Mouse (Mus musculus) Patski (cell line): Measurements from ENCODE around the gene Olfr78. TPM values are rescaled to one million over a fixed set of nuclear protein-coding genes. Genes with fewer than 3 reads are reported as not detected.

Experiments
- ATAC-seq: fragments of 100-300 bp; one replicate; pipeline ENCODE4 v1.8.0; 2021
- CTCF ChIA-PET: fragments of 350-600 bp; sonication (Branson Sonifier 250); formaldehyde crosslinking; loops from one replicate; lab custom pipeline; 2022; ENCODE audit warnings: inconsistent platforms; lab: Charles Lee
- POLR2A ChIA-PET: fragments of 350-600 bp; sonication (Branson Sonifier 250); formaldehyde crosslinking; loops from one replicate; lab custom pipeline; 2022; ENCODE audit warnings: antibody characterized with exemption, inconsistent platforms; lab: Charles Lee
- DNase-seq: peaks from one replicate; pipeline ENCODE4 v3.0.0-alpha.2; 2011; ENCODE audit warnings: low read depth, low spot score
- H3K27me3 ChIP-seq: fragments of 371-371 bp; one replicate; pipeline ENCODE4 v1.5.1; 2021
- CTCF ChIP-seq: fragments of 100-300 bp; IDR thresholded peaks from one replicate; pipeline ENCODE4 v1.5.1; 2021
- in situ Hi-C: fragments of 300-500 bp; cut with MboI; formaldehyde crosslinking; loops from 3 replicates; pipeline ENCODE4 v1.11.1; 2018; ENCODE audit warnings: low pct_unique_long_range_greater_than_20kb, mixed read lengths
- polyA plus RNA-seq: library from polyadenylated mRNA; unstranded; gene quantifications from one replicate; pipeline ENCODE4 v1.2.3, GENCODE M21; 2021

The Olfr78 gene
- polyA plus RNA-seq, 1 experiment from 2014 or later: not detected

GRCm38 (mm10) chr7:102695358-102696125, 63.7 kb downstream of the Olfr78 start, which contains the start of gene Olfr557:
Olfr557 (plus strand) TSS chr7:102695910.
- ChIA-PET CTCF (interaction anchor here (1.3 to 1.4 kb wide), 3 partner anchors 9 to 15 kb away, joined by 3 to 9 read pairs (median 4); no protein-coding TSS in a partner anchor), POLR2A (no interaction called here)
- no peak for DNase-seq
- in situ Hi-C loops: loop anchor here (25.0 kb wide), 2 partner anchors 433 to 1542 kb away; partner anchors contain the start of genes Rhog, Stim1 and Trim34a
- peak; percentile 79 for TF ChIP-seq CTCF
- ATAC-seq: peak; percentile 67
- H3K27me3 ChIP-seq: peaks cover 8% of the 10 kb centered on the region

Other genes with a start within 250 kb of the Olfr78 start
- not detected for gene Olfr547, start 224.7 kb downstream of the Olfr78 start, polyA plus RNA-seq
- gene Olfr548-ps1, start 218.6 kb downstream of the Olfr78 start, polyA plus RNA-seq: not detected
- not detected for gene Olfr549, start 209.6 kb downstream of the Olfr78 start, polyA plus RNA-seq
- gene Trim21, start 194.0 kb downstream of the Olfr78 start, polyA plus RNA-seq: 8.7 TPM
- not detected for gene Olfr550, start 188.0 kb downstream of the Olfr78 start, polyA plus RNA-seq
- gene Olfr551, start 167.6 kb downstream of the Olfr78 start, polyA plus RNA-seq: not detected
- gene Olfr552, start 161.7 kb downstream of the Olfr78 start, polyA plus RNA-seq: not detected
- not detected for gene Olfr553, start 141.3 kb downstream of the Olfr78 start, polyA plus RNA-seq
- not detected for gene Olfr554, start 121.0 kb downstream of the Olfr78 start, polyA plus RNA-seq
- gene Olfr555, start 100.6 kb downstream of the Olfr78 start, polyA plus RNA-seq: not detected
- not detected for gene Olfr556, start 94.6 kb downstream of the Olfr78 start, polyA plus RNA-seq
- gene Trim68, start 72.1 kb downstream of the Olfr78 start, polyA plus RNA-seq: 8.5 TPM
- not detected for gene Olfr557, start 63.6 kb downstream of the Olfr78 start, polyA plus RNA-seq
- not detected for gene Olfr558, start 57.3 kb downstream of the Olfr78 start, polyA plus RNA-seq
- not detected for gene Olfr33, start 40.4 kb downstream of the Olfr78 start, polyA plus RNA-seq
- gene Olfr559, start 32.0 kb downstream of the Olfr78 start, polyA plus RNA-seq: not detected
- gene Olfr560, start 105 bp downstream of the Olfr78 start, polyA plus RNA-seq: not detected
- gene Olfr561, start 11.8 kb upstream of the Olfr78 start, polyA plus RNA-seq: not detected
- gene Olfr564, start 44.0 kb upstream of the Olfr78 start, polyA plus RNA-seq: not detected
- not detected for gene Olfr566, start 99.3 kb upstream of the Olfr78 start, polyA plus RNA-seq
- gene Olfr568, start 117.7 kb upstream of the Olfr78 start, polyA plus RNA-seq: not detected
- gene Olfr569, start 131.4 kb upstream of the Olfr78 start, polyA plus RNA-seq: not detected
- not detected for gene Olfr570, start 135.1 kb upstream of the Olfr78 start, polyA plus RNA-seq
- gene Olfr571, start 158.1 kb upstream of the Olfr78 start, polyA plus RNA-seq: not detected
- gene Olfr572, start 164.9 kb upstream of the Olfr78 start, polyA plus RNA-seq: not detected
- not detected for gene Olfr573-ps1, start 183.1 kb upstream of the Olfr78 start, polyA plus RNA-seq
- gene Olfr574, start 189.0 kb upstream of the Olfr78 start, polyA plus RNA-seq: not detected
- gene Olfr575, start 199.3 kb upstream of the Olfr78 start, polyA plus RNA-seq: not detected
- not detected for gene Olfr576, start 203.2 kb upstream of the Olfr78 start, polyA plus RNA-seq
- not detected for gene Olfr577, start 216.5 kb upstream of the Olfr78 start, polyA plus RNA-seq
- not detected for gene Olfr578, start 229.9 kb upstream of the Olfr78 start, polyA plus RNA-seq